Mouse (Mus musculus) liver, adult 2 months (tissue): ENCODE data around the gene Rab44. TPM values are rescaled to one million over a fixed set of nuclear protein-coding genes. Genes with fewer than 3 reads are reported as not detected.

Source experiments
- DNase-seq: peaks from one replicate; pipeline ENCODE4 v3.0.0-alpha.2; 2011; ENCODE audit warnings: low read depth, low spot score; ENCODE audit errors: extremely low read depth
- H3K27ac ChIP-seq: fragments of 200-500 bp; replicated peaks from 2 replicates; pipeline ENCODE4 v1.5.1; 2012; ENCODE audit warnings: low read depth, mild to moderate bottlenecking, control low read depth, inconsistent platforms, low read length; ENCODE audit not compliant: insufficient read depth
- H3K27me3 ChIP-seq: fragments of 200-500 bp; 2 replicates; pipeline ENCODE4 v1.6.1; 2012; ENCODE audit warnings: mild to moderate bottlenecking, moderate library complexity, low read length, inconsistent platforms; ENCODE audit not compliant: control insufficient read depth, insufficient read depth
- H3K36me3 ChIP-seq: fragments of 200-500 bp; 2 replicates; pipeline ENCODE4 v1.6.1; 2012; ENCODE audit warnings: low read length, inconsistent platforms; ENCODE audit not compliant: control insufficient read depth, insufficient read depth
- H3K4me1 ChIP-seq: fragments of 200-500 bp; 2 replicates; pipeline ENCODE4 v1.6.1; 2011; ENCODE audit warnings: low read length; ENCODE audit not compliant: control insufficient read depth, insufficient read depth
- H3K4me3 ChIP-seq: fragments of 200-500 bp; 2 replicates; pipeline ENCODE4 v1.5.1; 2011; ENCODE audit warnings: low read depth, mild to moderate bottlenecking, control low read depth, low read length, moderate library complexity; ENCODE audit not compliant: insufficient read depth
- H3K79me2 ChIP-seq: fragments of 200-500 bp; 2 replicates; pipeline ENCODE4 v1.6.1; 2012; ENCODE audit warnings: inconsistent platforms, mild to moderate bottlenecking, low read length, moderate library complexity; ENCODE audit not compliant: control insufficient read depth, insufficient read depth
- H3K9ac ChIP-seq: fragments of 200-500 bp; 2 replicates; pipeline ENCODE4 v1.6.1; 2012; ENCODE audit warnings: low read depth, mild to moderate bottlenecking, control low read depth, inconsistent platforms, low read length
- CTCF ChIP-seq: fragments of 200-500 bp; IDR thresholded peaks from 2 replicates; pipeline ENCODE4 v1.5.1; 2011; ENCODE audit warnings: low read depth, low read length, control low read depth
- POLR2A ChIP-seq: fragments of 200-500 bp; IDR thresholded peaks from 2 replicates; pipeline ENCODE4 v1.6.1; 2011; ENCODE audit warnings: low read length, control low read depth; ENCODE audit not compliant: insufficient read depth; ENCODE audit errors: extremely low read depth
- WGBS: fragments of 180-500 bp; shearing (Covaris S2); methylation state at CpG from one replicate; pipeline ENCODE4 v1.1.7; 2018; 5-methylcytosine and 5-hydroxymethylcytosine counted together
- polyA plus RNA-seq: library from polyadenylated mRNA; depleted of rRNA; stranded (reverse); fragments of >200 nt; gene quantifications from 2 replicates; pipeline ENCODE4 v1.2.3, GENCODE M21; 2012
- total RNA-seq: library from RNA; depleted of rRNA; stranded (reverse); fragments of >200 nt; gene quantifications from 2 replicates; pipeline ENCODE4 v1.2.3, GENCODE M21; 2014

The Rab44 gene
- total and polyA plus RNA-seq, 2 experiments = 0.15 TPM; not detected in 1

DNA sequence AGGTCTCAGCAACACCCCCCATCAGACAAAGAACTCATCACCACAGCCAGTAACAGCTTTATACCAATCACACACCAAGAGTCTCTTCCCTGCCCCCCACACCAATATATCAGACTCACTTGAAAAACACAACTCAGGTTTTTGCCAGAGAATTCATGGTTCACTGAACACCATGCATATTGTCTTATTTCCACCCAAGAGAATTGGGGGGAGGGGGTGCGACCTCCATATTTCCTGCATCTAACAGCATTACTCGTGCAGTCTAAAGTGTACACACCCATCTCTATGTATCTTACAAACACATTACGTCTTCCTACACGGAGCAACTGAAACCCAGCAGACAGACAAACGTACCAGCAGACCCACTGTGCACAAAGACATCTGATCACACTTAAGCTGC, 42.1 kb upstream of the Rab44 start:
- WGBS = 87% methylated on average over 5 of the region's 5 CpGs
- no peak for TF ChIP-seq CTCF
- TF ChIP-seq POLR2A = no peak
- no peaks in the 10 kb centered on the region for H3K79me2 ChIP-seq

DNA sequence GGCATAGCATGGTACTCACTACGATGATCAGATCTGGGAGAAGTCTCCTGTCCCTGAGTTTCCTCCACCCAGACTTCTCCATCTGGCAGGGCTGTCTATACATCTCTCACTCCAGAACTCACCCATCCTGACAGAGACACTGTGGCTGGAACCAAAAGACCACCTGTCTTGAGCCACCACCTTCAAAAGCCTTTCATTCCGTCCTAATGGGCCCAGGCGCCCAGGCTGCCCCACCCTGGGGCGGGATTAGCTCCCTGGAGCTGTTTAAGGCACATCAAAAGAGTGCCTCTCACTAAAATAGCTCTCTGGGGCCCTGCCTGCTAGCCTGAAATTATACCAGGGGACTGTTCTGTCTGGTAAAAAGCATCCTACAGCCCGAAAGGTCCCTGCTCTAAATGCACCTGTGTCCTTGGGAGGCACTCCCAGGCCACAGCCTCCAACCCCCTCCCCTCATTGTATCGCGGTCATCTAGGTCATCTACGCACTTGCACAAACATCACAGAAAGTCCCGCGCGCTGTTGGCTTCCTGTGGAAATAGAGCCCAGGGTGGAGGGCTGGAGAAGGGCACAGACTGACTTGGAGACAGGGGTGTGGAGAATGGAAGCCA, 41.1 kb upstream of the Rab44 start:
- no peaks in the 10 kb centered on the region for H3K27me3 ChIP-seq
- peaks cover 8% of the 10 kb centered on the region for H3K4me1 ChIP-seq
- no peaks in the 10 kb centered on the region for H3K36me3 ChIP-seq
- 38% methylated on average over 11 of the region's 11 CpGs for WGBS
- no peak for DNase-seq
- no peak for TF ChIP-seq POLR2A
- TF ChIP-seq CTCF = no peak
- H3K27ac ChIP-seq = no peak overlapping the region
- no peaks in the 10 kb centered on the region for H3K79me2 ChIP-seq
- H3K4me3 ChIP-seq = no peak overlapping the region
- no peak overlapping the region for H3K9ac ChIP-seq

More for the DNA sequence above, 42.1 kb upstream of the Rab44 start:
- Histone ChIP-seq H3K36me3 (no peaks in the 10 kb centered on the region), H3K4me1 (peaks cover 8% of the 10 kb centered on the region), H3K27ac (no peak overlapping the region), H3K4me3 (no peak overlapping the region), H3K9ac (no peak overlapping the region), H3K27me3 (no peaks in the 10 kb centered on the region)
- no peak for DNase-seq

DNA sequence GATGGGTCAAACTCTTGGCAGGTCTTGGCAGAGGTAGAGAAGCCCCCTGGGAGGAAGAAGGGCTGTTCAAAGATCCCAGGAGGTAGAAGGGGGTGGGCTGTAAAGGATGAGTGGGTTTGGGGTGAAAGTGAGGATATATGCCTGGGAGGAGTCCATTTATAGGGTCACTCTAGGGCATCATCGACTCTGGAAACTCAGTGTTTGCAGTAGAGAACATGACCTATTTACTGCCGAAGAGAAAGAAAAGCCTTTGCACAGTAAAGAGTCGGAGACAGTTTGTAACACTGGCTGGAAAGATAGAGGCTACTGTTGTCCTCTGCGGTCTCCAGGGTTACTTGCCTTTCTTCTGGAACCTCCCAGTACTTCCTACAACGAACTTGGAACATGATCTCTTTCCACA, 40.6 kb upstream of the Rab44 start:
- H3K36me3 ChIP-seq = no peaks in the 10 kb centered on the region
- H3K4me1 ChIP-seq = peaks cover 8% of the 10 kb centered on the region
- no peaks in the 10 kb centered on the region for H3K27me3 ChIP-seq
- H3K27ac ChIP-seq = no peak overlapping the region
- WGBS = 12% methylated on average over 5 of the region's 5 CpGs
- no peaks in the 10 kb centered on the region for H3K79me2 ChIP-seq
- TF ChIP-seq POLR2A = no peak
- TF ChIP-seq CTCF = no peak
- no peak overlapping the region for H3K9ac ChIP-seq
- DNase-seq = peak; percentile 38
- no peak overlapping the region for H3K4me3 ChIP-seq

DNA sequence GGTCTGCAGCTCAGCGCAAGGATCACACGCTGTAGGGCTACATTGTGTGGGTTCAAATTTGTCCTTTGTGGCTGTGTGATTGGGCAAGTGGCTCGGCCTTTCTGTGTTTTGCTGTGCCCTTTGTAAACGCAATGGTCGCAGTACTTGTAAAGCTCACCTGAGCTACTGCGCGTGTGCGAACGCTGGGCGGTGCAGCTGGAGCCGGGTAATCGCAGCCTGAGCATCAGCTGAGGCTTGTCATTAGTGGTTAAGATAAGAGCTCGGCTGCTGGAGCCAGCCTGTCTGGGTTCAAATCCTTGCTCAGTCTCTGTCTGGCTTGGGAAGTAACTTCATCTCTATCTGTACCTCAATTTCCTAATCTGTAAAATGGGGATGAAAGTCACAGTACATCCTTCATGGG, 39.9 kb upstream of the Rab44 start:
- no peak for DNase-seq
- Histone ChIP-seq H3K79me2 (no peaks in the 10 kb centered on the region), H3K27me3 (no peaks in the 10 kb centered on the region), H3K36me3 (no peaks in the 10 kb centered on the region), H3K4me3 (no peak overlapping the region), H3K27ac (no peak overlapping the region), H3K9ac (no peak overlapping the region), H3K4me1 (peaks cover 11% of the 10 kb centered on the region)
- TF ChIP-seq POLR2A (no peak), CTCF (no peak)
- WGBS = 61% methylated on average over 13 of the region's 13 CpGs

DNA sequence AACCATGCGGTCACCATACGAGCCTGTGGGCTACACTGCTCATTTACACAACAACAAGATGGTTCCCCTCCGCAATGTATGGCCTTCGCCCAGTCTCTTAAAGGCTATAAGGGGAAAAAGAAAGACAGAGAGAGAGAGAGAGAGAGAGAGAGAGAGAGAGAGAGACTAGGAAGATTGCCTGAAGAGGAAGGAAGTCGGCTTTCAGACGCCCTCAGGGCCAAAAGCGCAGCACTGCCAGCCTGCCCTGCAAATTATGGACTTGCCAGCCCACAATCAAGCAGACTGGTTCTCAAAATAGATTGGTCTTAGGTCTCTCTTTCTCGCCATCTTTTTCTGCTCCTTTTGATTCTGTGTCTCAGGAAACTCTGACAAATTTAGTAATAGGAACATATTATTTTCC, 37.7 kb upstream of the Rab44 start:
- DNase-seq = no peak
- H3K36me3 ChIP-seq = no peaks in the 10 kb centered on the region
- no peak overlapping the region for H3K27ac ChIP-seq
- H3K9ac ChIP-seq = no peak overlapping the region
- WGBS = 84% methylated on average over 8 of the region's 8 CpGs
- TF ChIP-seq POLR2A = no peak
- no peak for TF ChIP-seq CTCF
- H3K4me1 ChIP-seq = peaks cover 11% of the 10 kb centered on the region
- H3K27me3 ChIP-seq = no peaks in the 10 kb centered on the region
- no peaks in the 10 kb centered on the region for H3K79me2 ChIP-seq
- H3K4me3 ChIP-seq = no peak overlapping the region

DNA sequence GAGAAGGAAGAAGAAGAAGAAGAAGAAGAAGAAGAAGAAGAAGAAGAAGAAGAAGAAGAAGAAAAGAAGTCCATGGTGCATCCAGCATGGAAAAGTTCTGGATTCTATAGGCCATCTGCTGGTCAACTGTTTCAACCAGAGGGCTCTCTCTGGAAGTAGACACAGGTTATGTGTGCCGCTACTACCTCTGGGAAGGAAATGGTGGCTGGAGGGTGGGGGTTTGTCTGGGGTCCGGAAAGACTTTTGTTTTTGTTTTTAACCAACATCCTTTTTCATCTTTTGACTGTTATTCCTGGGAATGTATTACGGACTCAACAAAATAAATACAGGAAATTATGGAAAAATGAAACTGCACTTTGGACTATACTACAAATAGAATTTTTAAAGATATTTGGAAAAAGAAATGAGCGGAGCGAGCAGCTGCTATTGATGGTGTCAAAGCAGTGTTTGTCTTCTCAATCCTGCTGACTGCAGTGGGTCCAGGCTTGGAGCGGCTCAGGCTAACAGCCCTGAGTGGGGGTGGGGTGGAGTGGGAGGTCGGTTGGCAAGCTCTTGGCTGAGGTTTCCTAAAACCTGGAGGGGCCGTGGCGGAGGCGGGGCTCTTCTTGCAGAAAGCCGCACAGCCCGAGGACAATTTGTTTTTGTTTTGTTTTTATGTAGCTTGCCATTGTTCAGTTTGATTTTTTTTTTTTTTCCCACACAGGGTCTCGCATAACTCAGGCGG, 36.0 kb upstream of the Rab44 start:
- TF ChIP-seq POLR2A = no peak
- TF ChIP-seq CTCF = no peak
- no peaks in the 10 kb centered on the region for H3K27me3 ChIP-seq
- DNase-seq = peak; percentile 44
- no peaks in the 10 kb centered on the region for H3K36me3 ChIP-seq
- peaks cover 10% of the 10 kb centered on the region for H3K4me1 ChIP-seq
- no peak overlapping the region for H3K27ac ChIP-seq
- no peaks in the 10 kb centered on the region for H3K79me2 ChIP-seq
- WGBS = 8% methylated on average over 14 of the region's 14 CpGs
- H3K4me3 ChIP-seq = peak overlapping the region; percentile 51
- H3K9ac ChIP-seq = peak overlapping the region; percentile 61
